Mouse (Mus musculus): Measurements from ENCODE around the gene Myo1g. TPM values are rescaled to one million over a fixed set of nuclear protein-coding genes. Genes with fewer than 3 reads are reported as not detected.

Myo1g gene
- polyA plus RNA-seq, 1 experiment from 2014 or later: 8.7 TPM

DNA sequence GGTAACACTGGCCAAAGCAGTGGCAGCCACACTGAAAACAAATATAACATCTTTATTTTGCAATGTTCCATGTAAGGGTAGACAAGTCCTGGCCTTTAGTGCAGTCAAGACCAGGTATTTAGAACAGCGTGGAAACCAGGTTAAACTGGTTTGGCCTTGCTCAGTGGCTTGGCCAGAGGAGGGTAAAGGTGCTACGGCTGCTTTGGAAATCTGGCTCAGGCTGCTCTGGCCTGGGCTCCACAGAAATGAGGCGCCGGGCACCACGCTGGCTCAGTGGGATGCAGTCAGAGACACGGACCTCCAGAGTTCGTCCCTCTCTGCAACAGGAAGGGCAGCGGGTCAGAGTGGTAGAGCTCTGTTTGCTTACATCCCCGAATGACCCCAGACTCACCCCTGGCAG, 14.2 kb downstream of the Myo1g start:
- Histone ChIP-seq H3K4me2 (ENCODE audit: low read depth, low read length) (no peak overlapping the region), H3K36me3 (ENCODE audit: control insufficient read depth, insufficient read depth) (no peaks in the 10 kb centered on the region), H3K9ac (ENCODE audit: low read depth, low read length) (no peak overlapping the region), H3K4me3 (ENCODE audit: low read depth, low read length) (no peak overlapping the region), H3K9me3 (replicated peaks; ENCODE audit: control insufficient read depth, low read length) (no peaks in the 10 kb centered on the region), H3K27me3 (ENCODE audit: control insufficient read depth, insufficient read depth, low read depth, low read length) (no peaks in the 10 kb centered on the region), H3K27ac (ENCODE audit: low read length) (no peak overlapping the region), H3K4me1 (ENCODE audit: control insufficient read depth, low read depth, low read length) (no peaks in the 10 kb centered on the region; the same call in 1 of the 2 replicates)
- WGBS (ENCODE audit: insufficient replicate concordance): 69% methylated on average over 9 of the region's 9 CpGs
- no peak for ATAC-seq (ENCODE audit: low read depth)

DNA sequence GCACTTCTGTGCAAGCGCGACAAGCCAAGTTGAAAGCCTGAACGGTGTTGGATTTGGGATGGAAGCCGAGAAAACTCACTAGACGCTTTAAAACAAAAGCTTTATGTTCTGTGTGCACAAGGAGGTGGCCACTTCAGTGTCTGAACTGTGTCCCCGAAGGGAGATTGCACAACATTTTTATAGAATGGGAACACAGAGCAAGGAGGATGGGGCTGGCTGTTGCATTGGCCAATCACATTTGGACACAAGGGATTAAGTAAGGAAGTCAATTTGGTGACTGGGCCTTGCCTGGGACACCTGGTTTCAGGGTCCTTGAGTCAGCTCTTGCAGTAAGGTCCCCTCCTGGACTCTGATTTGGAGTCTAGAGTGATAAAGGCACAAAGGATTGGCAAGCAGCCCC, 16.1 kb downstream of the Myo1g start:
- no peak overlapping the region for H3K9ac ChIP-seq (ENCODE audit: low read depth, low read length)
- ATAC-seq (ENCODE audit: low read depth): peak; percentile 77
- H3K9me3 ChIP-seq (replicated peaks; ENCODE audit: control insufficient read depth, low read length): no peaks in the 10 kb centered on the region
- no peak overlapping the region; the same call in 1 of the 2 replicates for H3K4me2 ChIP-seq (ENCODE audit: low read depth, low read length)
- no peak overlapping the region for H3K4me3 ChIP-seq (ENCODE audit: low read depth, low read length)
- no peak overlapping the region for H3K27ac ChIP-seq (ENCODE audit: low read length)
- no peaks in the 10 kb centered on the region; the same call in 1 of the 2 replicates for H3K4me1 ChIP-seq (ENCODE audit: control insufficient read depth, low read depth, low read length)
- H3K36me3 ChIP-seq (ENCODE audit: control insufficient read depth, insufficient read depth): no peaks in the 10 kb centered on the region
- 64% methylated on average over 6 of the region's 6 CpGs for WGBS (ENCODE audit: insufficient replicate concordance)
- no peaks in the 10 kb centered on the region for H3K27me3 ChIP-seq (ENCODE audit: control insufficient read depth, insufficient read depth, low read depth, low read length)

DNA sequence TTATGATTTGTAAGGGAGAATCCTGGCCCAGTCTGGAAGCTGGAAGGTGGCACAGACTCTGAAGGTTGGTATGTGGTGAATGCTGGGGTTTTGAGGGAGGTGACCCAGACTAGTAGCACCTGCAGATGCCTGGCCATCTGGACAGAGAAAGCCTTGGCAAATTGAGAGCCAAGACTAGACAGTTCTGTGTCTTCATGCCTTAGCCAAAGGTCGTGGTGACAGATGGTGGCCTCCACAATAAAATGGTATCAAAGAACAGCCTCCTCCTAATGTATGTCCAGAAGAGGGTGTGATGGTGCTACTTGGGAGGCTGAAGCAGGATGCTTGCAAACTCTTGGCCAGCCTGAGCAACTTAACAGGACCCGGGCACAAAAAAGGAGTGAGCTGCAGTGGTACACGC, 16.5 kb downstream of the Myo1g start:
- Histone ChIP-seq H3K4me2 (ENCODE audit: low read depth, low read length) (no peak overlapping the region), H3K9ac (ENCODE audit: low read depth, low read length) (no peak overlapping the region), H3K9me3 (replicated peaks; ENCODE audit: control insufficient read depth, low read length) (no peaks in the 10 kb centered on the region)

DNA sequence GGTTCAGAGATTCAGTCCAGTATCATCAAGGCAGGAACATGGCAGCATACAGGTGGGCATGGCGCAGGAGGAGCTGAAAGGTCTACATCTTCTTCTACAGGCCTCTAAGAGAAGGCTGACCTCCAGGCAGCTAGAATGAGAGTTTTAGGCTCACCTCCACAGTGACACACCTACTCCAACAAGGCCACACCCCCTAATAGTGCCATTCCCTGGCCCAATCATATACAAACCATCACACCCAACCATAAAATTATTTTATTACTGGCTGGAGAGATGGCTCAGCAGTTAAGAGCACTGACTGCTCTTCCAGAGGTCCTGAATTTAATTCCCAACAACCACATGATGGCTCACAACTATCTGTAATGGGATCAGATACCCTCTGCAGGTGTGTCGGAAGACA, 18.3 kb downstream of the Myo1g start:
- WGBS (ENCODE audit: insufficient replicate concordance): 77% methylated on average over 2 of the region's 2 CpGs
- Histone ChIP-seq H3K36me3 (ENCODE audit: control insufficient read depth, insufficient read depth) (no peaks in the 10 kb centered on the region), H3K4me3 (ENCODE audit: low read depth, low read length) (no peak overlapping the region), H3K4me1 (ENCODE audit: control insufficient read depth, low read depth, low read length) (no peaks in the 10 kb centered on the region; the same call in 1 of the 2 replicates), H3K27me3 (ENCODE audit: control insufficient read depth, insufficient read depth, low read depth, low read length) (no peaks in the 10 kb centered on the region), H3K9me3 (replicated peaks; ENCODE audit: control insufficient read depth, low read length) (no peaks in the 10 kb centered on the region), H3K27ac (ENCODE audit: low read length) (no peak overlapping the region), H3K4me2 (ENCODE audit: low read depth, low read length) (no peak overlapping the region), H3K9ac (ENCODE audit: low read depth, low read length) (no peak overlapping the region)
- ATAC-seq (ENCODE audit: low read depth): no peak

More for the DNA sequence above, 16.5 kb downstream of the Myo1g start:
- no peak for ATAC-seq (ENCODE audit: low read depth)
- WGBS (ENCODE audit: insufficient replicate concordance): 46% methylated on average over 3 of the region's 3 CpGs
- no peaks in the 10 kb centered on the region; the same call in 1 of the 2 replicates for H3K4me1 ChIP-seq (ENCODE audit: control insufficient read depth, low read depth, low read length)
- no peaks in the 10 kb centered on the region for H3K27me3 ChIP-seq (ENCODE audit: control insufficient read depth, insufficient read depth, low read depth, low read length)
- H3K4me3 ChIP-seq (ENCODE audit: low read depth, low read length): no peak overlapping the region
- H3K36me3 ChIP-seq (ENCODE audit: control insufficient read depth, insufficient read depth): no peaks in the 10 kb centered on the region
- no peak overlapping the region for H3K27ac ChIP-seq (ENCODE audit: low read length)

DNA sequence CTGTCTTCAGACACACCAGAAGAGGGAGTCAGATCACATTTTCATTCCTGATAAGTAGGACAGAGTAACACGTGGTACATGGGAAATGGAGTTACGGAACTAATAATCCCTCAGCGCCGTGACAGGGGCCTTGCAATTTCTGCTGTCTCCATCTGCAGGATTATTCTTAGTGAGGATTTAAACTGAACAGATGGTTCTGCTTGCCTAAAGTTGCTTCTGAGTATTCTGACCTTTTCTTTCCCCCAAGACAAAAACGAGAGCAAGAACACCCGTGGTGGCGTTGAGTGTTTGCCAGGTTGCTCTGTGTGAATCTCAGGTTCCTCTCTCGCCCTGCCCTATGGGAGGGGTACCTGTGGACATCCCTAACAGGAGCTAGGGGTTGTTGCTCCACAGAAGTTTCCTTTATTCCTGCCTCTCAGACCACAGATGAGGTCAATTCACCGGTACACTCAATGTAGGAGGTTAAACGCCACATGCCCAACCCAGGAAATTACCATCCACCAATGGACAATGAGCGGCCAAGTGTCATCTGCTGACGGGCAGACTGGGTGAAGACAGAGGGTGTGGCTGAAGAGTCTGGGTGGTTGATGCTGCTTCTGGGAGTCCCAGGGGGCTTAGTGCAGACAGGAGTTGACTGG, 23.3 kb downstream of the Myo1g start:
- WGBS (ENCODE audit: insufficient replicate concordance): 65% methylated on average over 12 of the region's 12 CpGs
- H3K9ac ChIP-seq (ENCODE audit: low read depth, low read length): no peak overlapping the region
- H3K4me2 ChIP-seq (ENCODE audit: low read depth, low read length): no peak overlapping the region
- H3K27me3 ChIP-seq (ENCODE audit: control insufficient read depth, insufficient read depth, low read depth, low read length): no peaks in the 10 kb centered on the region
- no peak overlapping the region for H3K4me3 ChIP-seq (ENCODE audit: low read depth, low read length)
- no peaks in the 10 kb centered on the region for H3K4me1 ChIP-seq (ENCODE audit: control insufficient read depth, low read depth, low read length)
- no peak overlapping the region for H3K27ac ChIP-seq (ENCODE audit: low read length)
- no peaks in the 10 kb centered on the region for H3K9me3 ChIP-seq (replicated peaks; ENCODE audit: control insufficient read depth, low read length)
- no peak for ATAC-seq (ENCODE audit: low read depth)
- no peaks in the 10 kb centered on the region for H3K36me3 ChIP-seq (ENCODE audit: control insufficient read depth, insufficient read depth)

DNA sequence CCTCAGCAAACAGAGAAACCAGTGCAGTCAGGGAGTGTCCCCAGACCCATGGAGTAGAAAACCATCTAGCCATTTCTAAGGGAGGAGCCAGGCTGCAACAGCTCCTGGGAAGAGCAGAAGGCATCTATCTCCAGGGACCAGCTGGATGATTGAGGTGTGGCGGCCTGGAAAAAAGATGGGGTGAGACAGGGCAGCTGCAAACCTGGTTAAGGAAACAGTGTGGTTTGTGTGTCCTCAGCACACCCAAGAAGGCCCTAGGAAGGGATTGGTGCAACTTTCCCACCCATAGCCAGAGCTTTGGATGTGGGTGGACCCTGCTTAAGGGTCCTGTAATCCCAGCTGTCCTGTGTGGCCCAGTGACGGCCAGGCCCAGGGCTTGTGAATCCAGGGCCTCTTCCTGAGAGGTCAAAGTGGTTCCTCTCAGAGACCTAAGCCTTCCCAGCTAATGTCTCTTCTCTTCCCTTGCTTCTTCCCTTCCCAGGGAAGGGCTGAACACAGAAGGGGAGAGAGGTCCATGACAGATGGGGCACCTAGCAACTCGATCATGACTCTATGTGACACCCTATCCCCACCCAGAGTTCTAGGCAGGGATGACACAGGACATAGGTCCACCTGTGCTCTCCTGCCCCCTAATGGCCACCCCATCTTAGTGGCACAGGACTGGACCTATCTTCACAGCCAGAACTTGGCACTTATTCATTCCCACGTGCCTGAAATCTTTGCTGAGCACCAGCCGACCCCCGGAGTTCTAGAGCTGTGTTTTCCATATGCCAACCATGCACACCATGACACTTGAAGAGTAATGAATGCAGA, 30.9 kb downstream of the Myo1g start:
- Histone ChIP-seq H3K27me3 (ENCODE audit: control insufficient read depth, insufficient read depth, low read depth, low read length) (no peaks in the 10 kb centered on the region), H3K4me1 (ENCODE audit: control insufficient read depth, low read depth, low read length) (peaks cover 3% of the 10 kb centered on the region; the same call in 1 of the 2 replicates), H3K9ac (ENCODE audit: low read depth, low read length) (no peak overlapping the region), H3K36me3 (ENCODE audit: control insufficient read depth, insufficient read depth) (no peaks in the 10 kb centered on the region), H3K4me3 (ENCODE audit: low read depth, low read length) (no peak overlapping the region), H3K4me2 (ENCODE audit: low read depth, low read length) (no peak overlapping the region), H3K9me3 (replicated peaks; ENCODE audit: control insufficient read depth, low read length) (no peaks in the 10 kb centered on the region), H3K27ac (ENCODE audit: low read length) (no peak overlapping the region)
- WGBS (ENCODE audit: insufficient replicate concordance): 35% methylated on average over 6 of the region's 6 CpGs
- ATAC-seq (ENCODE audit: low read depth): peak; percentile 79

DNA sequence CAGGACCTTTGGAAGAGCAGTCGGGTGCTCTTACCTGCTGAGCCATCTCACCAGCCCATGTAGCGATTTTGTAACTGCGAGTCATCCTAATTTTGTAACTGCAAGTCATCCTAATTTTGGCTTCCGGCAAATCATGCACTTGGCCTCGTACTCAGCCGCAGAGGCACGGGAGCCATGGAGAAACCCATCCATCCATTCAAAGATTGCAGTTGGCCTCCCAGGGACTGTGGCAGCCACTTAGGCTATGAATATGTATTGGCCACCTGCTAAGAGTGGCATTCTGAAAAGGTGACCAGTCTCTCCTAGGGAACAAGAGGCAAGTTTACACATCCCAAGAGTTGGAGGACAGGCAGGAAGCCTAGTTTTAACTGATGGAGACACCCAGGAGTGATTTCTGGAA, 31.5 kb downstream of the Myo1g start:
- no peak overlapping the region for H3K27ac ChIP-seq (ENCODE audit: low read length)
- ATAC-seq (ENCODE audit: low read depth): no peak
- H3K4me1 ChIP-seq (ENCODE audit: control insufficient read depth, low read depth, low read length): peaks cover 3% of the 10 kb centered on the region; the same call in 1 of the 2 replicates
- H3K9me3 ChIP-seq (replicated peaks; ENCODE audit: control insufficient read depth, low read length): no peaks in the 10 kb centered on the region
- H3K27me3 ChIP-seq (ENCODE audit: control insufficient read depth, insufficient read depth, low read depth, low read length): no peaks in the 10 kb centered on the region
- H3K36me3 ChIP-seq (ENCODE audit: control insufficient read depth, insufficient read depth): no peaks in the 10 kb centered on the region
- no peak overlapping the region for H3K4me3 ChIP-seq (ENCODE audit: low read depth, low read length)
- 74% methylated on average over 7 of the region's 7 CpGs for WGBS (ENCODE audit: insufficient replicate concordance)
- H3K4me2 ChIP-seq (ENCODE audit: low read depth, low read length): no peak overlapping the region
- H3K9ac ChIP-seq (ENCODE audit: low read depth, low read length): no peak overlapping the region

DNA sequence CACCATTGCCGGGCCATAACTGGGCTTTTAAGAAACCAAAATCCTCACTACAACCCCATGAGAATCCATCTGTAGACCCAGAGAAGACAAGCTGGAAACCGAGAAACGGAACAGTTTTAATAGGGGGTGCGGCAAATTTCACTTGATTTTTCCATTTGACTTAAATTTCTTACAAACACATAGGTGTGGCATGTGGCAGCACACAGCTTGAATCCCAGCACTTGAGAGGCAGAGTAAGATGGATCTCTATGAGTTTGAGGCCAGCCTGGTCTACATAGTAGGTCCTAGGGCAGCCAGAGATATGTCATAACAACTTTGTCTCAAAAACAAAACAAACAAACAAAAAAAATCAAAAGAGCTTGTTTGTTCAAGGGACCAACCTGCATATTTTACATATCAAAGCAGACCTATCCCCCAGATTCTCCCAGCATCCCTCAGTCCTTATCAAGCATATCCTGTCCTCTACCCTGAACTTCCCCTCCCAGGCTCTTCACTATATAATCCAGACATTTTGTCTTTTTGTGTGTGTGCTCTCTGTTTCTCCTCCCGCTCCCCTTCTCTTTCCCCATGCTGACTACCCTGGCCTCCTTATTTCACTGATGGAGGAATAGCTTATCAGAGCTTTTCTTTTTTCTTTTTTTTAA, 32.6 kb downstream of the Myo1g start:
- no peak for ATAC-seq (ENCODE audit: low read depth)
- no peaks in the 10 kb centered on the region for H3K36me3 ChIP-seq (ENCODE audit: control insufficient read depth, insufficient read depth)
- WGBS (ENCODE audit: insufficient replicate concordance): 78% methylated on average over 5 of the region's 5 CpGs
- no peak overlapping the region for H3K9ac ChIP-seq (ENCODE audit: low read depth, low read length)
- H3K4me3 ChIP-seq (ENCODE audit: low read depth, low read length): no peak overlapping the region
- H3K4me1 ChIP-seq (ENCODE audit: control insufficient read depth, low read depth, low read length): peaks cover 6% of the 10 kb centered on the region
- H3K27me3 ChIP-seq (ENCODE audit: control insufficient read depth, insufficient read depth, low read depth, low read length): no peaks in the 10 kb centered on the region
- H3K27ac ChIP-seq (ENCODE audit: low read length): no peak overlapping the region
- no peak overlapping the region for H3K4me2 ChIP-seq (ENCODE audit: low read depth, low read length)
- H3K9me3 ChIP-seq (replicated peaks; ENCODE audit: control insufficient read depth, low read length): no peaks in the 10 kb centered on the region

DNA sequence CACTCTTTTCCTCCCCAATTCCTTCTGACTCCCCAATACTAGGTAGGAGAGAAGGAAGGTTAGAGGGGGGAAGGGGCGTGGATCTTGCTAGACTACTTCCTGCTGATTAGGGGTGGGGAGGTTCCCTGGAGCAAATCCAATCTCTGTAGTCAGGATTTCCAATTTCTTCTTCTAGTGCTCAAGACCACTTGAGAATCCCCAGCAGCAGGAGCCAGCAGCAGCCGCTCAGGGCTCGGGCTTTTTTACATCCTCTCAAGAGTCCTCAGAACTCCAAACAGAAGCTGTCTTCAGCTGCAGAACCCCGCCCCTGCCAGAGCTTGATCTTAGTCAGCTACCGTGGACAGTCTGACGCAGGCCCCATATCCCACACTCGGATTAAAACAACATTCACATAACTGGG, 33.3 kb downstream of the Myo1g start:
- Histone ChIP-seq H3K9me3 (replicated peaks; ENCODE audit: control insufficient read depth, low read length) (no peaks in the 10 kb centered on the region), H3K4me2 (ENCODE audit: low read depth, low read length) (no peak overlapping the region), H3K27me3 (ENCODE audit: control insufficient read depth, insufficient read depth, low read depth, low read length) (no peaks in the 10 kb centered on the region), H3K4me1 (ENCODE audit: control insufficient read depth, low read depth, low read length) (peaks cover 6% of the 10 kb centered on the region), H3K27ac (ENCODE audit: low read length) (no peak overlapping the region), H3K9ac (ENCODE audit: low read depth, low read length) (no peak overlapping the region), H3K36me3 (ENCODE audit: control insufficient read depth, insufficient read depth) (no peaks in the 10 kb centered on the region), H3K4me3 (ENCODE audit: low read depth, low read length) (no peak overlapping the region)
- WGBS (ENCODE audit: insufficient replicate concordance): 55% methylated on average over 7 of the region's 7 CpGs
- ATAC-seq (ENCODE audit: low read depth): no peak
